Mouse (Mus musculus) kidney, postnatal 0 days (tissue): ENCODE results near the gene Il11ra1. TPM values are rescaled to one million over a fixed set of nuclear protein-coding genes. Genes with fewer than 3 reads are reported as not detected.
A peak's percentile ranks its signal among the peaks of the same experiment; 100 is the strongest.

ENCODE experiments used
- ATAC-seq: fragments of 200-750 bp; cut with Nextera tagmentation; replicated peaks from 2 replicates; pipeline ENCODE4 v1.8.0; 2017; ENCODE audit warnings: low read depth, moderate number of reproducible peaks, moderate TSS enrichment, moderate library complexity; ENCODE audit not compliant: low FRiP score
- DNase-seq: peaks from one replicate; pipeline ENCODE4 v3.0.0-alpha.2; 2016; ENCODE audit warnings: low spot score
- H3K27ac ChIP-seq: fragments of 300-500 bp; sonication (generic); 2 replicates; pipeline ENCODE4 v1.5.1; 2014; ENCODE audit warnings: mild to moderate bottlenecking
- H3K27me3 ChIP-seq: fragments of 300-500 bp; sonication (generic); 2 replicates; pipeline ENCODE4 v1.6.1; 2014; ENCODE audit warnings: low read length, mixed read lengths; ENCODE audit not compliant: insufficient read depth
- H3K36me3 ChIP-seq: fragments of 300-500 bp; sonication (generic); 2 replicates; pipeline ENCODE4 v1.6.1; 2014; ENCODE audit warnings: low read length, mixed read lengths; ENCODE audit not compliant: insufficient read depth
- H3K4me1 ChIP-seq: fragments of 300-500 bp; sonication (generic); replicated peaks from 2 replicates; pipeline ENCODE4 v1.6.1; 2014; ENCODE audit warnings: antibody characterized with exemption, low read length, mixed read lengths; ENCODE audit not compliant: insufficient read depth
- H3K4me2 ChIP-seq: fragments of 300-500 bp; sonication (generic); 2 replicates; pipeline ENCODE4 v1.6.1; 2014; ENCODE audit warnings: mild to moderate bottlenecking, low read length, moderate library complexity, mixed read lengths
- H3K4me3 ChIP-seq: fragments of 300-500 bp; sonication (generic); replicated peaks from 2 replicates; pipeline ENCODE4 v1.5.1; 2014; ENCODE audit warnings: low read depth, low read length
- H3K9ac ChIP-seq: fragments of 300-500 bp; sonication (generic); 2 replicates; pipeline ENCODE4 v1.6.1; 2014; ENCODE audit warnings: low read depth, low read length
- H3K9me3 ChIP-seq: fragments of 300-500 bp; sonication (generic); replicated peaks from 2 replicates; pipeline ENCODE4 v1.6.1; 2016; ENCODE audit warnings: low read length, inconsistent platforms, mixed read lengths
- CTCF ChIP-seq: IDR thresholded peaks from 2 replicates; pipeline ENCODE4 v1.5.1; 2016; ENCODE audit warnings: antibody characterized with exemption, low read depth, mild to moderate bottlenecking, moderate library complexity
- WGBS: fragments of 180-500 bp; shearing (Covaris S2); extraction: QIAGEN DNeasy Blood & Tissue Kit; methylation state at CpG from one replicate; pipeline ENCODE4 v1.1.7; 2014; 5-methylcytosine and 5-hydroxymethylcytosine counted together
- polyA plus RNA-seq: library from polyadenylated mRNA; unstranded; fragments of >200 nt; fragmentation: Nextera tagmentation; extraction: Ambion mirVana; gene quantifications from 2 replicates; pipeline ENCODE4 v1.2.1, GENCODE M21; 2015

Gene Il11ra1
- polyA plus RNA-seq, 1 experiment from 2014 or later: 159 TPM

DNA sequence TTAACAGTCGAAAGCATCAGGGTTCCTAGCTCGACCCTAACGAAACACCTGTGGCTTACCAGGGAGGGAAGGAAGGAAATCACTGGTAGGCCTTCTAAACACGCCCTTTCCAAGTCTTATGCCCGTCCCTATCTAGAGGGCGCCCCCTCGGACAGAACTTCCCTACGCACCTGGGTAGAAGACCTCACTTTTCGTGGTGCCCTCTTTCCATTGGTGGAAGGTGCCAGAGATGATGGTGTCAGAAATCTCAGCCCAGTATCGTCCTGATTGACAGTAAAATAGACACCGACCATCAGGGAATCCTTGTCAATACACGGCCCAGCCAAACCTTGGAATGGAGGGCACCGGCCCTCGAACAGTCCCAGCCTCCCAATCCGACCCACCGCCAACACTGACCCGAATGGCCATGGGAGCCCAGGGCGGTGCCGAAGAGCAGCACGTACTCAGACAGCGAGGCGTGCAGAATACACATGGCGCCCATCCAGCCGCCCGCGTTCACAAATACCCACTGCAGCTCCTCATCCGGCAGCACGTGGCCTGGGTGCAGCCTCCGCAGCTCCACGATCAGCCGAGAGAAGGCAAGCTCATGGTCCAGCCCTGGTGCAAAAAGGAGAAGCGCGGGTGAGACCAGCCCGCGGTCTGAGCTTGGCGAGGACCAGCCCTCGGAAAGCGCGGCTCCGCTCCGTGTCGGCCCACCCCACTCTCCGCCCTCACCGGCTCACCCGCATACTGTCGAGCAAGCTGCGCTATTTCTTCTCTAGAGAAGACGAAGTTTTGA, 40.8 kb downstream of the Il11ra1 start:
- Histone ChIP-seq H3K27ac (peak overlapping the region; percentile 47), H3K27me3 (no peaks in the 10 kb centered on the region), H3K4me3 (peak overlapping the region; percentile 54), H3K4me2 (peak overlapping the region; percentile 91), H3K4me1 (0 out of 2 replicates have a peak, but pooled peaks cover 4% of the 10 kb centered on the region), H3K9ac (peak overlapping the region; percentile 60), H3K36me3 (0 out of 2 replicates have a peak, but pooled peaks cover 4% of the 10 kb centered on the region), H3K9me3 (no peaks in the 10 kb centered on the region)
- DNase-seq (no peak), ATAC-seq (peak; percentile 62)
- TF ChIP-seq CTCF: peak; percentile 36
- WGBS: under 1% methylated on average over 44 of the region's 48 CpGs

DNA sequence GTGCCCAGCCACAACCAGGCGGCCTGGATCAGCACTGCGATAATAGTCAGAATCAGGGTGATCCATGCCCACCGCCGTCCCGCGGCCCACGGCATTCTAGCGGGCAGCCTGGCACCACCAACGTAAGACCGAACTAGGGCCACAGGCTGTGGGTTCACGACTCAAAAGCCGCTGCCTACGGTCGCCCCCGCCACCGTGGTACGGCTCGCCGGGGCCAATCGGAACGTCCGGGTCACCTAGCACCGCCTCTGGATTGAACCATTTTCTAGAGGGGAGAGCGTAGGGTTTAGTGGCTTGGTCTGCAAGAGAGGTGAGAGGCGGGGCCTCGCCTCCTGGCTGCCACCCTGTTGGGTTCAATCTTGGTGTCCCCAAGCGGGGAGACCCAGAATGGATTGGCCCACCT, 41.4 kb downstream of the Il11ra1 start:
- Histone ChIP-seq H3K9ac (peak overlapping the region; percentile 60), H3K4me2 (peak overlapping the region; percentile 91), H3K4me3 (peak overlapping the region; percentile 54), H3K36me3 (0 out of 2 replicates have a peak, but pooled peaks cover 4% of the 10 kb centered on the region), H3K27me3 (no peaks in the 10 kb centered on the region), H3K27ac (peak overlapping the region; percentile 47), H3K4me1 (0 out of 2 replicates have a peak, but pooled peaks cover 4% of the 10 kb centered on the region), H3K9me3 (no peaks in the 10 kb centered on the region)
- TF ChIP-seq CTCF: peak; percentile 45
- peak; percentile 96 for DNase-seq
- peak; percentile 95 for ATAC-seq
- under 1% methylated on average over 27 of the region's 27 CpGs for WGBS

DNA sequence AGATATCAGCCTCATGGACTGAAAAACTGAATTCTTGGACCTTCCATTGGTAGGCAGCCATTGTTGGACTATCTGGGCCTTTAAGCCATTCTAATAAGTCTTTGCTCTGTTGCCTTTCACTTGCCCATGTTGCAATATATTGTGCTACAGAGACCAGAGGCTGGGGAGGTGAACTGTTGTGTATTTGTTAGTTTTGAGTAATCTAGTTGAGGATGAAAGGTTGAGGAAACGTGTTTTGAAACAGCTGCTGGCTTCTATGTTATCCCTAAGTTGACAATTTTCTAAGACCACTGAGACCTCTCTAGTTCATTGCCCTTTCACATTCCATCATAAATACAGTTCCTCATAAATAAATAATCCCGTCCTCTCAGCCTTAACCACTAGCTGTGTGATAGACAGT, 44.3 kb downstream of the Il11ra1 start:
- no peak for ATAC-seq
- no peak overlapping the region for H3K4me2 ChIP-seq
- H3K27ac ChIP-seq: no peak overlapping the region
- 70% methylated on average over 2 of the region's 2 CpGs for WGBS
- DNase-seq: no peak
- no peak overlapping the region for H3K9ac ChIP-seq
- no peak for TF ChIP-seq CTCF
- H3K4me3 ChIP-seq: no peak overlapping the region
- H3K4me1 ChIP-seq: 0 out of 2 replicates have a peak, but pooled peaks cover 4% of the 10 kb centered on the region
- H3K9me3 ChIP-seq: no peaks in the 10 kb centered on the region
- H3K36me3 ChIP-seq: 0 out of 2 replicates have a peak, but pooled peaks cover under 1% of the 10 kb centered on the region
- H3K27me3 ChIP-seq: no peaks in the 10 kb centered on the region

DNA sequence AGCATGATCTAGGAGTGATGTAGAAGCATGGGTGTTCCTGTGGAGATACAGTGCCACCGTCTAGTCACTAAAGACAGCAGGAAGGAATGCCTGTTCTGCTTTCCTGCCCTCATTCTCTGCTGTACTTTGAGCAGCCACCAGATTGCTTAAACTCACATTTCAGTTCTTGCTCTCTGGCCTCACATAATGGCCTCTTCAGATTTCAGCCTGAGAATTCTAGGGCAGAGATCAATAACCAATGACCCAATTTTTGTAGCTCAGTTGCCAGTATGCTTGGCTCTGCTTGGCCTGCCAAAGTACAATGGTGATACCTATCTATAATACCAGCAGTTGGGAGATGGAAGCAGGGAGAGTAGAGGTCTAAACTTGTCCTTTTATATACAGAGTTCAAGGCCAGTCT, 45.2 kb downstream of the Il11ra1 start:
- WGBS: 71% methylated on average over 1 of the region's 1 CpGs

DNA sequence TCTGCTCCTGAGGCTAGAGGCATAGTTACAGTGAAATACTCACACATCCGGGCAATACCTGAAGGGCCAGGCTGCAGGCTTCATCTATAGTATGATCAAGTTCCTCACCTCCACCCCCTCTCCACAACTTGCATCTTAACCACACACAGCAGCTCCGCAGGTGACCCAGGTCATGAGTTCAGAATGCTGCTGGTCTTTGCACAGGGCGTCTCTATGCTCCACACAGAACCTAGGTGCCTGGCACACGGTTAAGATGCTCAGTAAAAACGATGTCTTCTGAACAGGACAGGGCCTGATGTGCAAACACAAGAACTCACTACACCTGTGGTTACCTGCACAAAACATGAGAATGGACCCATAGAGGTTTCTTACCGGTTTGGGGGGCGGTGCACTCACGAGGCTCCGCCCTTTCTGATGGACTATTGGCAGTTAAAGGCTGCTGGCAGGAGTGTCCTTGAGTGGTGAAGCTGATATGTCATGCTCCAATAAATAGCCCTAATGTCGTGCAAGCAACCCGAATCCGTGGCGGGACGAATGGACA, 55.1 kb downstream of the Il11ra1 start, which contains the start of gene Galt:
TSS of gene Galt (plus strand) at position 432 of the 541 bp plus-strand sequence.
- no peaks in the 10 kb centered on the region for H3K36me3 ChIP-seq
- no peaks in the 10 kb centered on the region for H3K27me3 ChIP-seq
- no peaks in the 10 kb centered on the region for H3K9me3 ChIP-seq
- TF ChIP-seq CTCF: no peak
- ATAC-seq (peak; percentile 54), DNase-seq (no peak)
- peaks cover 15% of the 10 kb centered on the region for H3K4me1 ChIP-seq
- peak within 1 kb of the TSS; percentile 93 for H3K27ac ChIP-seq
- H3K4me3 ChIP-seq: peak within 1 kb of the TSS; percentile 81
- peak within 1 kb of the TSS; percentile 85 for H3K9ac ChIP-seq
- 11% methylated on average over 14 of the region's 14 CpGs for WGBS
- peak within 1 kb of the TSS; percentile 87 for H3K4me2 ChIP-seq

More for the DNA sequence above, 45.2 kb downstream of the Il11ra1 start:
- Histone ChIP-seq H3K27me3 (no peaks in the 10 kb centered on the region), H3K4me1 (0 out of 2 replicates have a peak, but pooled peaks cover 4% of the 10 kb centered on the region), H3K4me2 (no peak overlapping the region), H3K9me3 (no peaks in the 10 kb centered on the region), H3K27ac (no peak overlapping the region), H3K9ac (no peak overlapping the region), H3K4me3 (no peak overlapping the region), H3K36me3 (no peaks in the 10 kb centered on the region)
- DNase-seq (no peak), ATAC-seq (no peak)
- no peak for TF ChIP-seq CTCF
